Mouse (Mus musculus) embryonic facial prominence, embryonic 14.5 days (tissue): Measurements from ENCODE around the gene Zfp326. TPM values are rescaled to one million over a fixed set of nuclear protein-coding genes. Genes with fewer than 3 reads are reported as not detected.

Source experiments
- ATAC-seq: fragments of 200-750 bp; cut with Nextera tagmentation; 2 replicates; pipeline ENCODE4 v1.8.0; 2017; ENCODE audit warnings: low read depth, moderate number of reproducible peaks, moderate TSS enrichment
- DNase-seq: peaks from one replicate; pipeline ENCODE4 v3.0.0-alpha.2; 2015; ENCODE audit warnings: low spot score
- H3K27ac ChIP-seq: fragments of 300-500 bp; sonication (generic); replicated peaks from 2 replicates; pipeline ENCODE4 v1.5.1; 2014; ENCODE audit warnings: low read depth, mild to moderate bottlenecking, low read length, moderate library complexity
- H3K27me3 ChIP-seq: fragments of 300-500 bp; sonication (generic); replicated peaks from 2 replicates; pipeline ENCODE4 v1.6.1; 2014; ENCODE audit warnings: low read length; ENCODE audit not compliant: control insufficient read depth, insufficient read depth
- H3K36me3 ChIP-seq: fragments of 300-500 bp; sonication (generic); 2 replicates; pipeline ENCODE4 v1.6.1; 2014; ENCODE audit warnings: low read length, mixed read lengths; ENCODE audit not compliant: control insufficient read depth, insufficient read depth
- H3K4me1 ChIP-seq: fragments of 300-500 bp; sonication (generic); 2 replicates; pipeline ENCODE4 v1.6.1; 2014; ENCODE audit warnings: antibody characterized with exemption, low read length; ENCODE audit not compliant: control insufficient read depth, insufficient read depth
- H3K4me2 ChIP-seq: fragments of 300-500 bp; sonication (generic); 2 replicates; pipeline ENCODE4 v1.6.1; 2014; ENCODE audit warnings: low read depth, mild to moderate bottlenecking, low read length, moderate library complexity, mixed read lengths
- H3K4me3 ChIP-seq: fragments of 300-500 bp; sonication (generic); 2 replicates; pipeline ENCODE4 v1.5.1; 2014; ENCODE audit warnings: low read depth, mild to moderate bottlenecking, low read length
- H3K9ac ChIP-seq: fragments of 300-500 bp; sonication (generic); 2 replicates; pipeline ENCODE4 v1.6.1; 2014; ENCODE audit warnings: low read depth, mild to moderate bottlenecking, low read length, moderate library complexity, mixed read lengths
- H3K9me3 ChIP-seq: fragments of 300-500 bp; sonication (generic); 2 replicates; pipeline ENCODE4 v1.6.1; 2016; ENCODE audit warnings: low read length; ENCODE audit not compliant: control insufficient read depth
- WGBS: fragments of 180-500 bp; shearing (Covaris S2); extraction: QIAGEN DNeasy Blood & Tissue Kit; methylation state at CpG from one replicate; pipeline ENCODE4 v1.1.7; 2014; 5-methylcytosine and 5-hydroxymethylcytosine counted together
- polyA plus RNA-seq: library from polyadenylated mRNA; unstranded; fragments of >200 nt; fragmentation: Nextera tagmentation; extraction: Ambion mirVana; gene quantifications from 2 replicates; pipeline ENCODE4 v1.2.1, GENCODE M21; 2014

Zfp326 gene
- polyA plus RNA-seq, 1 experiment from 2014 or later, result 32.6 TPM

GRCm38 (mm10) chr5:105909671-105910070 lies 33.3 kb downstream of the Zfp326 start:
- Histone ChIP-seq H3K36me3 (peaks cover 89% of the 10 kb centered on the region), H3K27me3 (no peaks in the 10 kb centered on the region), H3K4me1 (no peaks in the 10 kb centered on the region), H3K9ac (no peak overlapping the region), H3K4me3 (no peak overlapping the region), H3K9me3 (no peaks in the 10 kb centered on the region), H3K4me2 (no peak overlapping the region), H3K27ac (no peak overlapping the region)
- WGBS, result 93% methylated on average over 3 of the region's 3 CpGs
- DNase-seq (no peak), ATAC-seq (no peak)

- Histone ChIP-seq H3K9ac (no peak overlapping the region), H3K36me3 (peaks cover 87% of the 10 kb centered on the region), H3K4me2 (no peak overlapping the region), H3K4me1 (no peaks in the 10 kb centered on the region), H3K4me3 (no peak overlapping the region), H3K9me3 (no peaks in the 10 kb centered on the region), H3K27ac (no peak overlapping the region), H3K27me3 (no peaks in the 10 kb centered on the region)
- DNase-seq (no peak), ATAC-seq (no peak)
- WGBS, result 78% methylated on average over 5 of the region's 5 CpGs
These were observed 35.1 kb downstream of the Zfp326 start for GRCm38 (mm10) chr5:105911498-105911897.

- Histone ChIP-seq H3K4me1 (no peaks in the 10 kb centered on the region), H3K9me3 (no peaks in the 10 kb centered on the region), H3K9ac (no peak overlapping the region), H3K4me2 (no peak overlapping the region), H3K27me3 (no peaks in the 10 kb centered on the region), H3K27ac (no peak overlapping the region), H3K36me3 (peaks cover 62% of the 10 kb centered on the region), H3K4me3 (no peak overlapping the region)
- ATAC-seq (no peak), DNase-seq (no peak)
- WGBS, result 90% methylated on average over 3 of the region's 3 CpGs
These were observed 41.0 kb downstream of the Zfp326 start for GRCm38 (mm10) chr5:105917398-105917797.

DNA sequence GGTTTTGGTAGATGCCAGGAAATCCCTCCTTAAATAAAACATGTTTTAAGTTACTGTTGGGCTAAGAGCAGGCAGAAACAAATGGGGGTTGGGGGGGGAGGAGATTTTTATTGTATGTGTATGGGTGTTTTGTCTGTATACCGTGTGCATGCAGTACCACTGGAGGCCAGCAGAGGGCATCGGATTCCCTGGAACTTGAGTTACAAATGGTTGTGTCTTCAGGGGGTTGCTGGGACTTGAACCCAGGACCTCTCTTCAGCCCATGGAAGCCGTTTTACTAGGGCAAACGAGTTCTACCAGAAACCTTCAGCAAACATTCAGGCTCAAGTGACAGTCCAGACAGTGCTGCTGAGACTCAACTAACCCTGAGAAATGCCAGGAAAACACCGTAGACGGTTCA lies 41.9 kb downstream of the Zfp326 start:
- H3K27ac ChIP-seq, result no peak overlapping the region
- no peak overlapping the region for H3K9ac ChIP-seq
- 87% methylated on average over 6 of the region's 6 CpGs for WGBS
- H3K36me3 ChIP-seq, result peaks cover 53% of the 10 kb centered on the region
- no peaks in the 10 kb centered on the region for H3K4me1 ChIP-seq
- H3K9me3 ChIP-seq, result no peaks in the 10 kb centered on the region
- H3K27me3 ChIP-seq, result no peaks in the 10 kb centered on the region
- DNase-seq (no peak), ATAC-seq (no peak)
- H3K4me2 ChIP-seq, result no peak overlapping the region
- no peak overlapping the region for H3K4me3 ChIP-seq

DNA sequence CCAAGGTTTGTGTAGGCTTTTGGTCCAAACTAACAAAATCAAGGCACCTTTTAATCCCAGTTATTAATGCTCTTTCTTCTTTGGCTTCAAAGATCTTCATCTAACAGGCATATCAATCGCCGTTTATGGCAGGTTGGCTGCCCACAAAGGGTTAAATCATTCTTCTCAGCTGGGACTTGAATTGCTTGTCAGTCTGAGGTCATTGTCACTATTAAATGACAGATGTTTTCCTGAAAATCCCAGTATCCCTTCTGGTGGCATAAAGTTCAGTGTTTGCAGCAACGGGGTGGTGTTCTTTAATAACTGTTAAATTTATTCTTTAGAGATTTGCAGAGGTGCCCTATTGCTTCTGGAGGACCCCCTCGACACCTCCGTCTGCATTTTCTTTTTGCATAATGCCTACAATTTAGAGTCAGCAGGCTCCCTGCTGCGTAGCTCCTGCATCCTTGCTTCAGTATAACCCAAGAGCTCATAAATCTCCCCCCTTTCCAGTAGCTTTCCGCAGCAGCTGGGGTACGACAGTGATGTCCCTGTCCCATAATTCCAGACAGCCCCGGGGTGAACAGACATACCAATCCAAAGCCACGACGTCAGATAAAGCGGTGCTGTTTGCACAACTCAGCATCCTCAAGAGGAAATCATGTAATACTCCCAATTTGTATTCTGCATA lies 46.6 kb downstream of the Zfp326 start:
- H3K36me3 ChIP-seq, result peaks cover 20% of the 10 kb centered on the region

DNA sequence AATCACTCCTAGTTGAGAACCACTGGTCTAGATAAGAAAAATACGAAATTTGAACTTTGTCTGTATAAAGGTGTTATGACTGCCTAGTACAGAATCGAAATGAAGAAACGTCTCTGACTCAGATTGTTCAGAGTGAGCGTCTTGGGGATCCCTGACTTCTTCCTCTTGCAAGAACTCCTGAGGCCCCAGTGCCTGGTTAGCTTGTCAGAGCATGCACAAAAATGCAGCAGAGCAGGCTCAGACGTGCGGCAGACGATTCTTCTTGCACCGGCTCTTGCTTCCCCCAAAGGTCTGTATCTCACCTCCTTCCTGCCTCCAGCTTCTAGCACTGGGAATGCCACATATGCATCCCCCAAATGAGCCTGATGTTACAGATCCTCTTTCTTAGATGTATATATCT lies 48.0 kb downstream of the Zfp326 start:
- Histone ChIP-seq H3K4me2 (no peak overlapping the region), H3K4me1 (no peaks in the 10 kb centered on the region), H3K36me3 (peaks cover 7% of the 10 kb centered on the region; the same call in 1 of the 2 replicates), H3K9ac (no peak overlapping the region), H3K4me3 (no peak overlapping the region), H3K9me3 (no peaks in the 10 kb centered on the region), H3K27ac (peak overlapping the region; percentile 55), H3K27me3 (no peaks in the 10 kb centered on the region)
- peak; percentile 51 for ATAC-seq
- DNase-seq, result peak; percentile 79
- WGBS, result 84% methylated on average over 8 of the region's 8 CpGs

More for the DNA sequence above, 46.6 kb downstream of the Zfp326 start:
- no peaks in the 10 kb centered on the region for H3K4me1 ChIP-seq
- H3K27me3 ChIP-seq, result no peaks in the 10 kb centered on the region
- H3K9ac ChIP-seq, result no peak overlapping the region
- no peak for ATAC-seq
- no peak overlapping the region for H3K4me3 ChIP-seq
- WGBS, result 75% methylated on average over 12 of the region's 12 CpGs
- DNase-seq, result no peak
- H3K4me2 ChIP-seq, result no peak overlapping the region
- no peak overlapping the region for H3K27ac ChIP-seq
- no peaks in the 10 kb centered on the region for H3K9me3 ChIP-seq

GRCm38 (mm10) chr5:105925568-105926255 lies 49.3 kb downstream of the Zfp326 start:
- peak; percentile 51 for ATAC-seq
- Histone ChIP-seq H3K4me2 (no peak overlapping the region), H3K36me3 (0 out of 2 replicates have a peak, but pooled peaks cover 4% of the 10 kb centered on the region), H3K9me3 (no peaks in the 10 kb centered on the region), H3K9ac (no peak overlapping the region), H3K4me1 (no peaks in the 10 kb centered on the region), H3K27me3 (no peaks in the 10 kb centered on the region), H3K27ac (no peak overlapping the region), H3K4me3 (no peak overlapping the region)
- peak; percentile 50 for DNase-seq
- 58% methylated on average over 14 of the region's 14 CpGs for WGBS

GRCm38 (mm10) chr5:105930282-105930681 lies 53.9 kb downstream of the Zfp326 start:
- H3K27ac ChIP-seq, result no peak overlapping the region
- H3K27me3 ChIP-seq, result no peaks in the 10 kb centered on the region
- H3K4me1 ChIP-seq, result no peaks in the 10 kb centered on the region
- 57% methylated on average over 3 of the region's 3 CpGs for WGBS
- peaks cover 10% of the 10 kb centered on the region for H3K9me3 ChIP-seq
- DNase-seq (no peak), ATAC-seq (no peak)
- H3K9ac ChIP-seq, result no peak overlapping the region
- no peak overlapping the region for H3K4me3 ChIP-seq
- no peak overlapping the region for H3K4me2 ChIP-seq
- H3K36me3 ChIP-seq, result 0 out of 2 replicates have a peak, but pooled peaks cover 5% of the 10 kb centered on the region
